Mouse (Mus musculus) heart, adult 2 months (tissue): ENCODE measurements around the gene Kpna7. TPM values are rescaled to one million over a fixed set of nuclear protein-coding genes. Genes with fewer than 3 reads are reported as not detected.

ENCODE experiments used
- DNase-seq, 2 experiments: peaks; one replicate each; pipeline ENCODE4 v3.0.0; 2021
- H3K27ac ChIP-seq: fragments of 200-600 bp; 2 replicates; pipeline ENCODE4 v1.8.1; 2022
- H3K27me3 ChIP-seq: fragments of 200-500 bp; 2 replicates; pipeline ENCODE4 v1.6.1; 2012; ENCODE audit warnings: mild to moderate bottlenecking, low read length, inconsistent platforms, mixed read lengths; ENCODE audit not compliant: control insufficient read depth, insufficient read depth
- H3K36me3 ChIP-seq: fragments of 200-500 bp; 2 replicates; pipeline ENCODE4 v1.6.1; 2012; ENCODE audit warnings: low read length, inconsistent platforms; ENCODE audit not compliant: control insufficient read depth, insufficient read depth
- H3K4me1 ChIP-seq: fragments of 200-500 bp; 2 replicates; pipeline ENCODE4 v1.6.1; 2011; ENCODE audit warnings: low read length; ENCODE audit not compliant: control insufficient read depth, insufficient read depth
- H3K4me3 ChIP-seq: fragments of 200-600 bp; 2 replicates; pipeline ENCODE4 v1.8.1; 2022
- H3K79me2 ChIP-seq: fragments of 200-500 bp; replicated peaks from 2 replicates; pipeline ENCODE4 v1.6.1; 2012; ENCODE audit warnings: mild to moderate bottlenecking, inconsistent platforms, low read length, moderate library complexity, mixed read lengths; ENCODE audit not compliant: control insufficient read depth, insufficient read depth
- H3K9ac ChIP-seq: fragments of 200-500 bp; 2 replicates; pipeline ENCODE4 v1.6.1; 2012; ENCODE audit warnings: low read depth, mild to moderate bottlenecking, control low read depth, inconsistent platforms, low read length, mixed read lengths
- CTCF ChIP-seq: fragments of 200-600 bp; IDR thresholded peaks from 2 replicates; pipeline ENCODE4 v1.8.1; 2022; ENCODE audit warnings: antibody characterized with exemption, mild to moderate bottlenecking, moderate library complexity
- EP300 ChIP-seq: fragments of 200-500 bp; IDR thresholded peaks from 2 replicates; pipeline ENCODE4 v1.6.1; 2011; ENCODE audit warnings: low read depth, low read length, control low read depth; ENCODE audit not compliant: insufficient read depth
- POLR2A ChIP-seq: fragments of 200-500 bp; IDR thresholded peaks from 2 replicates; pipeline ENCODE4 v1.6.1; 2011; ENCODE audit warnings: mild to moderate bottlenecking, low read depth, low read length, control low read depth; ENCODE audit not compliant: insufficient read depth
- whole genome bisulfite sequencing: fragments of 180-500 bp; shearing (Covaris S2); methylation state at CpG from one replicate; pipeline ENCODE4 v1.1.7; 2018; 5-methylcytosine and 5-hydroxymethylcytosine counted together
- intact Hi-C: fragments of 180-260 bp; cut with DNase I; formaldehyde crosslinking; loops from one replicate; pipeline ENCODE4 v1.15.1; 2025
- polyA plus RNA-seq: library from polyadenylated mRNA; depleted of rRNA; stranded (reverse); fragments of >200 nt; gene quantifications from 2 replicates; pipeline ENCODE4 v1.2.3, GENCODE M21; 2012; rRNA removed
- total RNA-seq, 2 experiments: library from RNA; stranded (reverse); gene quantifications; 2 replicates each; pipeline ENCODE4 v1.2.3; 2021

Gene Kpna7
- total and polyA plus RNA-seq, 3 experiments = not detected

DNA sequence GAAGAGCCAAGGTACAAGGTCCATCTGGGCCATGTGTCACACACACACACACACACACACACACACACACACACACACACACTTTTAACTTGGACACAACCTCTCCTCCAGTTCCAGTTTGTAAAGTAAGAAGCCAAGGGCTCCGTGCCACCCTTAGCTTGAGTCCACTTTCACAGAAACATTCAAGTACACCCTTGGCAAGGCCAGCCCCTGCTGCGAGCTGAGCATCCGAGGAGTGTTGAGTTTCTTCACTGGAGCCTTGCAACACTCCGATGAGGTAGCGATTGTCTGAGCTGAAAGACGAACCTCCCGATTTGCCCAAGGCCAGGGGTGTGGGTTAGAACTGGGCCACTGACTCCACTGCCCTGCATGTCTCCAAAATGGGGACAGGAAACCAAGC lies 138.9 kb downstream of the Kpna7 start:
- Histone ChIP-seq H3K27me3 (no peaks in the 10 kb centered on the region), H3K4me3 (no peak overlapping the region), H3K36me3 (no peaks in the 10 kb centered on the region; the same call in 1 of the 2 replicates), H3K9ac (no peak overlapping the region), H3K27ac (no peak overlapping the region), H3K79me2 (peaks cover 7% of the 10 kb centered on the region), H3K4me1 (peaks cover 35% of the 10 kb centered on the region)
- WGBS = 75% methylated on average over 7 of the region's 7 CpGs
- intact Hi-C loops = no loop called here
- TF ChIP-seq POLR2A (no peak), CTCF (no peak), EP300 (no peak)
- peak in 1 of 2 experiments; percentile 30 for DNase-seq

GRCm38 (mm10) chr5:144944370-144944769 lies 139.5 kb downstream of the Kpna7 start:
- H3K4me3 ChIP-seq = no peak overlapping the region
- H3K27me3 ChIP-seq = no peaks in the 10 kb centered on the region
- TF ChIP-seq POLR2A (no peak), CTCF (no peak), EP300 (no peak)
- H3K79me2 ChIP-seq = peaks cover 8% of the 10 kb centered on the region
- no peak for DNase-seq
- peaks cover 35% of the 10 kb centered on the region for H3K4me1 ChIP-seq
- no peak overlapping the region for H3K9ac ChIP-seq
- no peaks in the 10 kb centered on the region; the same call in 1 of the 2 replicates for H3K36me3 ChIP-seq
- H3K27ac ChIP-seq = no peak overlapping the region
- WGBS = 56% methylated on average over 4 of the region's 4 CpGs
- intact Hi-C loops = no loop called here

DNA sequence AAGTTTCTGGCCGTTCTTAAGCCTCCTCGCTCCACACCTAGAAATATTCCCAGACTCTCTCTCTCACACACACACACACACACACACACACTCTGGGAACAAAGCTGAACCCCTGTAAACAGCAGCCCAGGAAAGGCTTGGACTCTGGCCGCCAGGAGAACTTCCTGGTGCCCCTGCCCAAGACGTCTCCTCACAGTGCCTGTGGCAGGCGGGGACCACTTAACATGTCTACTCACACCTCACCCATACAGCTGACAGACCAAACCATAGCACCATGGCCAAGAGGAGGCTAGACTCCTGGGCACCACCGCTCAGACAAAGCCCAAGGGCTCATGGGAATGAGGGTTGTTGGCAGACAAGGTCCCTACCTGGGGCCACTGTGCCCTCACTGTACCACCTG lies 140.5 kb downstream of the Kpna7 start:
- no peaks in the 10 kb centered on the region for H3K27me3 ChIP-seq
- H3K9ac ChIP-seq = no peak overlapping the region
- H3K79me2 ChIP-seq = peaks cover 9% of the 10 kb centered on the region
- H3K4me1 ChIP-seq = peaks cover 33% of the 10 kb centered on the region
- H3K27ac ChIP-seq = no peak overlapping the region
- no peak for DNase-seq
- intact Hi-C loops = no loop called here
- no peak overlapping the region for H3K4me3 ChIP-seq
- no peak for TF ChIP-seq CTCF
- TF ChIP-seq EP300 = no peak
- TF ChIP-seq POLR2A = no peak
- 67% methylated on average over 6 of the region's 6 CpGs for WGBS
- no peaks in the 10 kb centered on the region; the same call in 1 of the 2 replicates for H3K36me3 ChIP-seq

DNA sequence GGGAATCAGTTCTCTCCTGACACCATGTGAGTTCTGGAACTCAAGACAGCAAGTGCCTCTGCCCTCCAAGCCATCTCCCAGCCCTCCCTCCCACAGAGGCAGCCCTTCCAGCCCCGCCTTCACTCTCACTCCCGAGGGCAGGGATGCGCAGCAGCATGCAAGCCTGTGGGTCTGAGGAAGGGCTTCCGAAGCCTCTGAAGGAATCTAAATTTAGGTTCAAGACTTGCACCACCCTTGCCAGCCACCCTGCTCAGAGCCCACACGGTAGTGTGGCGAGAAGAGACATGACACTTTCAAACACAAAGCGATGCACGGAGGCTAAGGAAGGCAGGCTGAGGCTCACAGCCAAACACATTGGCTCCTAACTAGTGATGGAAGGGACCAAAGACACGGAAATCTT lies 141.4 kb downstream of the Kpna7 start:
- peak; percentile 29 to 48 for DNase-seq
- Histone ChIP-seq H3K27me3 (no peaks in the 10 kb centered on the region), H3K27ac (no peak overlapping the region), H3K79me2 (peaks cover 12% of the 10 kb centered on the region), H3K4me1 (peaks cover 32% of the 10 kb centered on the region), H3K9ac (no peak overlapping the region), H3K36me3 (no peaks in the 10 kb centered on the region; the same call in 1 of the 2 replicates), H3K4me3 (no peak overlapping the region)
- TF ChIP-seq EP300 (no peak), CTCF (no peak), POLR2A (no peak)
- intact Hi-C loops = no loop called here
- 49% methylated on average over 9 of the region's 9 CpGs for WGBS

- peaks cover 32% of the 10 kb centered on the region for H3K4me1 ChIP-seq
- H3K36me3 ChIP-seq = no peaks in the 10 kb centered on the region
- H3K27ac ChIP-seq = no peak overlapping the region
- intact Hi-C loops = no loop called here
- no peak for DNase-seq
- no peaks in the 10 kb centered on the region for H3K27me3 ChIP-seq
- no peak for TF ChIP-seq CTCF
- TF ChIP-seq POLR2A = no peak
- TF ChIP-seq EP300 = no peak
- H3K9ac ChIP-seq = no peak overlapping the region
- no peak overlapping the region for H3K4me3 ChIP-seq
- 48% methylated on average over 3 of the region's 3 CpGs for WGBS
- peaks cover 15% of the 10 kb centered on the region for H3K79me2 ChIP-seq
These were observed 142.9 kb downstream of the Kpna7 start for GRCm38 (mm10) chr5:144940904-144941303.

DNA sequence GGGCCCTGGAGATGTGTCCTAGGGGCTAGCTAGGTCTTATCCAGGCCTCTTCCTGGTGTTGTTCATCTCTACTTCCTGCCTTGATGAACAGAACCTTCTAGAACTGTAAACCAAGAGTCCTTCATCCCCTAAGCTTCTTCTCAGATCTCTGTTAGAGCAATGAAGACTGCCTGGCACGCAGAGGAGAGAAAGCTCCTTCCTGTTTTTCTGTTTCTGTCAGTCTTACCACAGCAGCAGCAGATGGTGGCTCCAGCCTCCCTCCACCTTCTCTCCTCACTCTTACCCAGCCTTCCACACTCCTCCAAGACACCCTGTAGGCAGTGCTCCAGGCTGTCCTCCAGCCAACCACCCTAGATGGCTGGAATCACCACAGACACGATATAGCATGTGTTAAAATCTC lies 146.5 kb downstream of the Kpna7 start:
- no peak for TF ChIP-seq CTCF
- no peak for TF ChIP-seq POLR2A
- no peak for TF ChIP-seq EP300
- DNase-seq = no peak
- WGBS = 54% methylated on average over 2 of the region's 2 CpGs
- H3K9ac ChIP-seq = no peak overlapping the region
- H3K36me3 ChIP-seq = no peaks in the 10 kb centered on the region; the same call in 1 of the 2 replicates
- no peak overlapping the region for H3K27ac ChIP-seq
- H3K4me1 ChIP-seq = peaks cover 26% of the 10 kb centered on the region
- H3K79me2 ChIP-seq = peaks cover 15% of the 10 kb centered on the region
- no peak overlapping the region for H3K4me3 ChIP-seq
- intact Hi-C loops = no loop called here
- H3K27me3 ChIP-seq = no peaks in the 10 kb centered on the region

Other genes with a start within 250 kb of the Kpna7 start
- gene Smurf1, start 118.2 kb downstream of the Kpna7 start, total RNA-seq = 10 to 100 TPM; 26.6 to 27.0 TPM
- gene Smurf1, start 118.2 kb downstream of the Kpna7 start, polyA plus RNA-seq = 23.1 and 26.2 TPM in 2 replicates
- not detected for gene Gm4871, start 51.3 kb downstream of the Kpna7 start, total RNA-seq
- gene Gm4871, start 51.3 kb downstream of the Kpna7 start, polyA plus RNA-seq = not detected in 2 replicates
- not detected for gene 1700018F24Rik, start 41.0 kb downstream of the Kpna7 start, total RNA-seq
- not detected in 2 replicates for gene 1700018F24Rik, start 41.0 kb downstream of the Kpna7 start, polyA plus RNA-seq
- 10 to 100 TPM; 60.4 to 64.4 TPM for gene Arpc1a, start 200 bp downstream of the Kpna7 start, total RNA-seq
- gene Arpc1a, start 200 bp downstream of the Kpna7 start, polyA plus RNA-seq = 67.8 and 79.9 TPM in 2 replicates
- 10 to 100 TPM; 60.8 to 75.0 TPM for gene Arpc1b, start 30.2 kb upstream of the Kpna7 start, total RNA-seq
- gene Arpc1b, start 30.2 kb upstream of the Kpna7 start, polyA plus RNA-seq = 133 and 137 TPM in 2 replicates
- 10 to 100 TPM; 37.8 to 38.5 TPM for gene Pdap1, start 56.2 kb upstream of the Kpna7 start, total RNA-seq
- gene Pdap1, start 56.2 kb upstream of the Kpna7 start, polyA plus RNA-seq = 16.1 and 19.5 TPM in 2 replicates
- gene Bud31, start 56.3 kb upstream of the Kpna7 start, total RNA-seq = 10 to 100 TPM; 56.5 to 66.5 TPM
- gene Bud31, start 56.3 kb upstream of the Kpna7 start, polyA plus RNA-seq = 36.6 and 48.0 TPM in 2 replicates
- gene Ptcd1, start 83.1 kb upstream of the Kpna7 start, total RNA-seq = 10 to 100 TPM; 24.0 to 27.0 TPM
- 13.2 and 16.8 TPM in 2 replicates for gene Ptcd1, start 83.1 kb upstream of the Kpna7 start, polyA plus RNA-seq
- gene Cpsf4, start 83.2 kb upstream of the Kpna7 start, total RNA-seq = 10 to 100 TPM; 10.4 to 12.1 TPM
- gene Cpsf4, start 83.2 kb upstream of the Kpna7 start, polyA plus RNA-seq = 11.0 and 12.5 TPM in 2 replicates
- 1,000 to 10,000 TPM in 1 of 2 experiments, 100 to 1,000 TPM in 1; 962 to 1,137 TPM for gene Atp5j2, start 108.0 kb upstream of the Kpna7 start, total RNA-seq
- gene Atp5j2, start 108.0 kb upstream of the Kpna7 start, polyA plus RNA-seq = 733 and 858 TPM in 2 replicates
- gene Zkscan14, start 117.8 kb upstream of the Kpna7 start, total RNA-seq = 1 to 10 TPM; 6.3 to 6.9 TPM
- gene Zkscan14, start 117.8 kb upstream of the Kpna7 start, polyA plus RNA-seq = 2.5 and 3.3 TPM in 2 replicates
- 10 to 100 TPM in 1 of 2 experiments, 1 to 10 TPM in 1; 9.7 to 10.6 TPM for gene Zkscan5, start 120.5 kb upstream of the Kpna7 start, total RNA-seq
- 3.9 and 6.4 TPM in 2 replicates for gene Zkscan5, start 120.5 kb upstream of the Kpna7 start, polyA plus RNA-seq
- gene Zfp655, start 147.7 kb upstream of the Kpna7 start, total RNA-seq = 10 to 100 TPM; 25.2 to 30.7 TPM
- gene Zfp655, start 147.7 kb upstream of the Kpna7 start, polyA plus RNA-seq = 24.0 and 40.8 TPM in 2 replicates
- 1 to 10 TPM; 7.6 to 8.9 TPM for gene Zscan25, start 196.5 kb upstream of the Kpna7 start, total RNA-seq
- gene Zscan25, start 196.5 kb upstream of the Kpna7 start, polyA plus RNA-seq = 6.9 and 9.0 TPM in 2 replicates